Mouse (Mus musculus): ENCODE results near the gene Prrc2c. TPM values are rescaled to one million over a fixed set of nuclear protein-coding genes. Genes with fewer than 3 reads are reported as not detected.

Prrc2c gene
- polyA plus RNA-seq, 1 experiment from 2014 or later: 66.3 TPM

DNA sequence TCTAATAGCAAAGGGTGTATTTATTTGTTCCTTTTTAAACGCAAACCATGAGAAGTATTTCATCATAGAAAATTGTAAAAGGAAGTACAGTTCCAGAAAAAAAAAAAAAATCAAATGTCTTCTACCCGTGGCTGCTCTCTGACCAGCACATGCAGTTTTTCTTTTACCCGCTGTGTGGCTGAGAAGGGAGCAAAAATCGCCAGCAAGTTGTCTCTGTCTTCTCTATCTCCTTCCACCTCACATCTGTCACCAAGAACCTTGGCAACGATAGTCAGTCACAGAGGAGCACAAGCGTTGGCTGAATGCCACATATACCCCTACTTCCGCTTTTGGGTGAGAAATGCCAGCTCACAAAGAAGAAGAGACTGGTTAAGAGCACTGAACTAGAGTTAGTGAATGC lies 115.1 kb downstream of the Prrc2c start:
- no peaks in the 10 kb centered on the region for H3K36me3 ChIP-seq (ENCODE audit: control insufficient read depth, insufficient read depth, low read length)
- WGBS: 45% methylated on average over 7 of the region's 7 CpGs
- H3K4me3 ChIP-seq (ENCODE audit: low read depth, low read length): no peak overlapping the region
- H3K27ac ChIP-seq (replicated peaks): no peak overlapping the region
- no peak overlapping the region for H3K9ac ChIP-seq (ENCODE audit: low read length)
- no peaks in the 10 kb centered on the region for H3K9me3 ChIP-seq (ENCODE audit: control insufficient read depth, low read length)
- no peaks in the 10 kb centered on the region for H3K4me1 ChIP-seq (replicated peaks; ENCODE audit: control insufficient read depth, insufficient read depth)
- no peaks in the 10 kb centered on the region for H3K27me3 ChIP-seq (ENCODE audit: control insufficient read depth, insufficient read depth, low read length)
- no peak overlapping the region for H3K4me2 ChIP-seq (replicated peaks; ENCODE audit: low read depth)
- ATAC-seq (ENCODE audit: low FRiP score, low TSS enrichment) (no peak), DNase-seq (ENCODE audit: low spot score) (no peak)
- TF ChIP-seq EP300 (optimal IDR thresholded peaks at IDR 0.05) (no peak), CTCF (IDR thresholded peaks at IDR 0.05; ENCODE audit: low read depth) (no peak)

DNA sequence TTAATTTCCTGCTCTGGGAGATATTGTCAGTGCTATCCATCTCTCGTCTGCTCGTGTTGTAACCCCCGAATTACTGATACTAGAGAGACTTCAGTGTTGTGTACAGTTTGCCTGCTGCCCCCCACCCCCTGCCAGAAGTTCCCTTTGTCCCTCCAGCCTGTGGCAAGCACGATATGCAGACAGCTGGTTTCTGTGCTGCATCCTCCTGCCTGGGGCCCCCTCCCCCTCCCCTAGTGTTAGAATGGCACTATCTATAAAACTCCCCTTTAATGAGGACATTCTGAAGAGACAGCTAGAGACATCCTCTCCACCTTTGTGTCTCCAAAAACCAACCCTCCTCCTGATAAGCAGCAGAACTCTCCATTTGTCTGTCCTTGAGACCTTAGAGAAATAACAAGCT lies 116.5 kb downstream of the Prrc2c start:
- H3K4me1 ChIP-seq (replicated peaks; ENCODE audit: control insufficient read depth, insufficient read depth): no peaks in the 10 kb centered on the region
- ATAC-seq (ENCODE audit: low FRiP score, low TSS enrichment): no peak
- TF ChIP-seq EP300 (optimal IDR thresholded peaks at IDR 0.05) (no peak), CTCF (IDR thresholded peaks at IDR 0.05; ENCODE audit: low read depth) (no peak)
- DNase-seq (ENCODE audit: low spot score): no peak
- WGBS: 47% methylated on average over 4 of the region's 4 CpGs
- H3K4me2 ChIP-seq (replicated peaks; ENCODE audit: low read depth): no peak overlapping the region
- no peak overlapping the region for H3K9ac ChIP-seq (ENCODE audit: low read length)
- H3K4me3 ChIP-seq (ENCODE audit: low read depth, low read length): no peak overlapping the region
- no peak overlapping the region for H3K27ac ChIP-seq (replicated peaks)
- H3K27me3 ChIP-seq (ENCODE audit: control insufficient read depth, insufficient read depth, low read length): no peaks in the 10 kb centered on the region
- H3K9me3 ChIP-seq (ENCODE audit: control insufficient read depth, low read length): no peaks in the 10 kb centered on the region
- H3K36me3 ChIP-seq (ENCODE audit: control insufficient read depth, insufficient read depth, low read length): no peaks in the 10 kb centered on the region

Small RNA genes lying within 50 kb of the gene (microRNA-seq; reads per million reads assigned to microRNA genes)
- not detected for gene Gm27616

Other genes starting within 250 kb of the Prrc2c start
- gene Mettl13, start 192.0 kb downstream of the Prrc2c start, polyA plus RNA-seq (2015; fragmentation: Nextera tagmentation; extraction: Ambion mirVana): 9.0 and 9.1 TPM in 2 replicates
- 32.9 and 33.1 TPM in 2 replicates for gene Vamp4, start 170.0 kb downstream of the Prrc2c start, polyA plus RNA-seq (2015; fragmentation: Nextera tagmentation; extraction: Ambion mirVana)
- not detected in 2 replicates for gene Myoc, start 101.4 kb downstream of the Prrc2c start, polyA plus RNA-seq (2015; fragmentation: Nextera tagmentation; extraction: Ambion mirVana)
- gene Myocos, start 82.3 kb downstream of the Prrc2c start, polyA plus RNA-seq (2015; fragmentation: Nextera tagmentation; extraction: Ambion mirVana): not detected in 2 replicates
- gene Fmo4, start 73.4 kb upstream of the Prrc2c start, polyA plus RNA-seq (2015; fragmentation: Nextera tagmentation; extraction: Ambion mirVana): 0.51 and 0.62 TPM in 2 replicates
- 14.7 and 18.3 TPM in 2 replicates for gene Fmo1, start 126.1 kb upstream of the Prrc2c start, polyA plus RNA-seq (2015; fragmentation: Nextera tagmentation; extraction: Ambion mirVana)
- 16.4 and 17.7 TPM in 2 replicates for gene Fmo2, start 158.2 kb upstream of the Prrc2c start, polyA plus RNA-seq (2015; fragmentation: Nextera tagmentation; extraction: Ambion mirVana)
- 0.08 TPM in 1 of 2 replicates, not detected in the other for gene Fmo6, start 197.0 kb upstream of the Prrc2c start, polyA plus RNA-seq (2015; fragmentation: Nextera tagmentation; extraction: Ambion mirVana)
- 0.06 and 0.10 TPM in 2 replicates for gene Fmo3, start 244.0 kb upstream of the Prrc2c start, polyA plus RNA-seq (2015; fragmentation: Nextera tagmentation; extraction: Ambion mirVana)